Mouse (Mus musculus) liver, embryonic 15.5 days (tissue): ENCODE measurements at regions not wholly inside any gene's neighbourhood (a gene's known extent, or its start where the extent isn't known, plus 50 kb on each side); places are given as distances from the start of the nearest gene placed in this dataset.

ENCODE experiments used
- ATAC-seq: fragments of 200-750 bp; cut with Nextera tagmentation; 2 replicates; pipeline ENCODE4 v1.8.0; 2017; ENCODE audit warnings: moderate number of reproducible peaks, mild to moderate bottlenecking, moderate library complexity; ENCODE audit not compliant: insufficient read depth
- H3K27ac ChIP-seq: fragments of 300-500 bp; sonication (generic); replicated peaks from 2 replicates; pipeline ENCODE4 v1.5.1; 2015; ENCODE audit warnings: mild to moderate bottlenecking, inconsistent platforms
- H3K27me3 ChIP-seq: fragments of 300-500 bp; sonication (generic); 2 replicates; pipeline ENCODE4 v1.6.1; 2015; ENCODE audit warnings: mild to moderate bottlenecking, inconsistent platforms
- H3K36me3 ChIP-seq: fragments of 300-500 bp; sonication (generic); replicated peaks from 2 replicates; pipeline ENCODE4 v1.6.1; 2015; ENCODE audit warnings: moderate library complexity, mild to moderate bottlenecking, inconsistent platforms
- H3K4me1 ChIP-seq: fragments of 300-500 bp; sonication (generic); replicated peaks from 2 replicates; pipeline ENCODE4 v1.6.1; 2015; ENCODE audit warnings: inconsistent platforms
- H3K4me2 ChIP-seq: fragments of 300-500 bp; sonication (generic); 2 replicates; pipeline ENCODE4 v1.6.1; 2015; ENCODE audit warnings: moderate library complexity, mild to moderate bottlenecking, inconsistent platforms
- H3K4me3 ChIP-seq: fragments of 300-500 bp; sonication (generic); replicated peaks from 2 replicates; pipeline ENCODE4 v1.5.1; 2015; ENCODE audit warnings: mild to moderate bottlenecking, inconsistent platforms
- H3K9ac ChIP-seq: fragments of 300-500 bp; sonication (generic); 2 replicates; pipeline ENCODE4 v1.6.1; 2015; ENCODE audit warnings: moderate library complexity, mild to moderate bottlenecking, inconsistent platforms
- H3K9me3 ChIP-seq: fragments of 300-500 bp; sonication (generic); replicated peaks from 2 replicates; pipeline ENCODE4 v1.6.1; 2016; ENCODE audit warnings: inconsistent platforms
- WGBS: fragments of 180-500 bp; shearing (Covaris S2); methylation state at CpG from one replicate; pipeline ENCODE4 v1.1.7; 2015; ENCODE audit warnings: mixed read lengths; ENCODE audit not compliant: insufficient replicate concordance; 5-methylcytosine and 5-hydroxymethylcytosine counted together

GRCm38 (mm10) chr2:34038982-34039381, 151.2 kb upstream of the Mvb12b start:
- Histone ChIP-seq H3K27me3 (no peaks in the 10 kb centered on the region), H3K4me1 (no peaks in the 10 kb centered on the region), H3K27ac (no peak overlapping the region), H3K36me3 (no peaks in the 10 kb centered on the region), H3K4me3 (no peak overlapping the region), H3K9ac (no peak overlapping the region), H3K9me3 (no peaks in the 10 kb centered on the region), H3K4me2 (no peak overlapping the region)
- ATAC-seq, result no peak
- 62% methylated on average over 8 of the region's 8 CpGs for WGBS

GRCm38 (mm10) chr2:34033212-34033611, 145.5 kb upstream of the Mvb12b start:
- no peaks in the 10 kb centered on the region for H3K4me1 ChIP-seq
- H3K9me3 ChIP-seq, result no peaks in the 10 kb centered on the region
- 44% methylated on average over 11 of the region's 11 CpGs for WGBS
- no peaks in the 10 kb centered on the region for H3K36me3 ChIP-seq
- no peak overlapping the region for H3K4me3 ChIP-seq
- no peak for ATAC-seq
- H3K27ac ChIP-seq, result no peak overlapping the region
- no peak overlapping the region for H3K4me2 ChIP-seq
- H3K9ac ChIP-seq, result no peak overlapping the region
- H3K27me3 ChIP-seq, result no peaks in the 10 kb centered on the region

- WGBS, result 33% methylated on average over 7 of the region's 7 CpGs
- Histone ChIP-seq H3K4me1 (no peaks in the 10 kb centered on the region), H3K27me3 (peaks cover 3% of the 10 kb centered on the region; the same call in 1 of the 2 replicates), H3K27ac (no peak overlapping the region), H3K9ac (no peak overlapping the region), H3K36me3 (no peaks in the 10 kb centered on the region), H3K9me3 (no peaks in the 10 kb centered on the region), H3K4me3 (no peak overlapping the region), H3K4me2 (no peak overlapping the region)
- ATAC-seq, result no peak
Measured at GRCm38 (mm10) chr2:34031421-34031820, 143.7 kb upstream of the Mvb12b start.

DNA sequence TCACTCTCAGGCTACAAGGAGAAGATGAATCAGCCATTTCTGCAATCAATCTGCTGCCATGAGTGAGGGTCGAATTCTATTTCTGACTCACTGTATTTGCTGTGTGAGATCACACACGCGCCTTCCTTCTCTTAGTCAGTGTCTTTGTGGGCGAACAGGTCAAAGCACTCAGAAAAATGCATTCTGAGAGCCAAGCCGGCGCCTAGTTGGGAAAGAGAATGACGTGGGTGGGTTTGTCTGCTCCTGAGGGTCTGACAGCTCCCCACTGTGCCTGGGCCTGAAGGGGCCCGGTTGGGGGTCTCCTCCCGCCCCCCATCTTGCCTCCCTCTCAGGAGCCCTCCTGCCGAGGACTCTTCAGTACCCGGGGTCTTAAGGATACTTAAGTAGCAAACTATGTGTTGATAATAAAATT, 143.3 kb upstream of the Mvb12b start:
- Histone ChIP-seq H3K27ac (no peak overlapping the region), H3K27me3 (peaks cover 3% of the 10 kb centered on the region; the same call in 1 of the 2 replicates), H3K4me2 (no peak overlapping the region; the same call in 1 of the 2 replicates), H3K9me3 (no peaks in the 10 kb centered on the region), H3K4me3 (no peak overlapping the region), H3K36me3 (no peaks in the 10 kb centered on the region), H3K4me1 (no peaks in the 10 kb centered on the region), H3K9ac (no peak overlapping the region)
- 23% methylated on average over 11 of the region's 11 CpGs for WGBS
- no peak for ATAC-seq

GRCm38 (mm10) chr2:34027445-34027844, 139.7 kb upstream of the Mvb12b start:
- Histone ChIP-seq H3K4me2 (no peak overlapping the region), H3K9ac (no peak overlapping the region), H3K9me3 (no peaks in the 10 kb centered on the region), H3K27me3 (peaks cover 3% of the 10 kb centered on the region; the same call in 1 of the 2 replicates), H3K36me3 (no peaks in the 10 kb centered on the region), H3K4me1 (no peaks in the 10 kb centered on the region), H3K27ac (no peak overlapping the region), H3K4me3 (no peak overlapping the region)
- no peak for ATAC-seq
- WGBS, result 37% methylated on average over 9 of the region's 9 CpGs

- H3K4me2 ChIP-seq, result no peak overlapping the region
- no peak for ATAC-seq
- H3K27ac ChIP-seq, result no peak overlapping the region
- no peaks in the 10 kb centered on the region for H3K4me1 ChIP-seq
- WGBS, result 52% methylated on average over 16 of the region's 16 CpGs
- H3K9ac ChIP-seq, result no peak overlapping the region
- no peaks in the 10 kb centered on the region for H3K36me3 ChIP-seq
- no peaks in the 10 kb centered on the region for H3K9me3 ChIP-seq
- peaks cover 3% of the 10 kb centered on the region; the same call in 1 of the 2 replicates for H3K27me3 ChIP-seq
- no peak overlapping the region for H3K4me3 ChIP-seq
Measured at GRCm38 (mm10) chr2:34026566-34027360, 139.0 kb upstream of the Mvb12b start.

- no peak overlapping the region for H3K4me3 ChIP-seq
- H3K4me2 ChIP-seq, result no peak overlapping the region
- H3K27me3 ChIP-seq, result peaks cover 3% of the 10 kb centered on the region; the same call in 1 of the 2 replicates
- no peaks in the 10 kb centered on the region for H3K4me1 ChIP-seq
- no peak overlapping the region for H3K9ac ChIP-seq
- H3K9me3 ChIP-seq, result no peaks in the 10 kb centered on the region
- no peak overlapping the region for H3K27ac ChIP-seq
- no peaks in the 10 kb centered on the region for H3K36me3 ChIP-seq
- WGBS, result 55% methylated on average over 10 of the region's 10 CpGs
- ATAC-seq, result no peak
Measured at GRCm38 (mm10) chr2:34025715-34026360, 138.1 kb upstream of the Mvb12b start.

- Histone ChIP-seq H3K9me3 (no peaks in the 10 kb centered on the region), H3K4me1 (no peaks in the 10 kb centered on the region), H3K4me3 (no peak overlapping the region), H3K27ac (no peak overlapping the region), H3K27me3 (no peaks in the 10 kb centered on the region), H3K4me2 (no peak overlapping the region), H3K9ac (no peak overlapping the region), H3K36me3 (no peaks in the 10 kb centered on the region)
- no peak for ATAC-seq
- WGBS, result 38% methylated on average over 5 of the region's 5 CpGs
Measured at GRCm38 (mm10) chr2:34017142-34017453, 129.4 kb upstream of the Mvb12b start.

- Histone ChIP-seq H3K9me3 (no peaks in the 10 kb centered on the region), H3K4me2 (no peak overlapping the region), H3K4me3 (no peak overlapping the region), H3K9ac (no peak overlapping the region), H3K36me3 (no peaks in the 10 kb centered on the region), H3K27me3 (no peaks in the 10 kb centered on the region), H3K4me1 (no peaks in the 10 kb centered on the region), H3K27ac (no peak overlapping the region)
- no peak for ATAC-seq
- WGBS, result 47% methylated on average over 20 of the region's 20 CpGs
Measured at GRCm38 (mm10) chr2:34016350-34017141, 128.8 kb upstream of the Mvb12b start.

- Histone ChIP-seq H3K36me3 (no peaks in the 10 kb centered on the region), H3K4me2 (no peak overlapping the region), H3K9ac (no peak overlapping the region), H3K27ac (no peak overlapping the region), H3K9me3 (no peaks in the 10 kb centered on the region), H3K4me1 (no peaks in the 10 kb centered on the region), H3K27me3 (no peaks in the 10 kb centered on the region), H3K4me3 (no peak overlapping the region)
- ATAC-seq, result no peak
- WGBS, result 72% methylated on average over 7 of the region's 7 CpGs
Measured at GRCm38 (mm10) chr2:34015640-34015995, 127.9 kb upstream of the Mvb12b start.

- no peak overlapping the region for H3K4me2 ChIP-seq
- H3K9ac ChIP-seq, result no peak overlapping the region
- 57% methylated on average over 8 of the region's 8 CpGs for WGBS
- no peaks in the 10 kb centered on the region for H3K9me3 ChIP-seq
- no peaks in the 10 kb centered on the region for H3K4me1 ChIP-seq
- no peak overlapping the region for H3K27ac ChIP-seq
- ATAC-seq, result no peak
- H3K4me3 ChIP-seq, result no peak overlapping the region
- no peaks in the 10 kb centered on the region for H3K27me3 ChIP-seq
- no peaks in the 10 kb centered on the region for H3K36me3 ChIP-seq
Measured at GRCm38 (mm10) chr2:34014868-34015639, 127.3 kb upstream of the Mvb12b start.
